Mouse (Mus musculus): ENCODE results near the gene Lrrk1.

DNA sequence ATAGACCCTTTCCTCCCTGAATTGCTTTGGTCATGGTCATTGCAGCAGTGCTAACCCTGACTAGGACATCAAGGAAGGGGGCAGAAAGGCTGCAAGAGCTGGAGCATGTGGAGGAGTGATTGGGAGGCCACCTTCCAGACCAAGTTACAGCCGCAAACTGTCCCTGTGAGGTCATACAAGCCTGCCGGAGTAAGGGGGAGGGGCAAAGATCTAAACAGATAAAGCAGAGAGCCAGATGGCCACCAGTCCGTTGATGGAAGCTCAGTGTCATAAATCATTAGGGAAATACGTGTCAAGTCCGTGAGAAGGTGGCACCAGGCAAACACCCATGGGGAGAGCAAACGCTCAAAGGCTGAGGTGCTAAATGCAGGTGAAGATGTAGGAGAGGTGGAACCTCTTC, 173.7 kb downstream of the Lrrk1 start:
- TF ChIP-seq CTCF (IDR thresholded peaks at IDR 0.05; ENCODE audit: insufficient read depth, low read length) (no peak), POLR2A (IDR thresholded peaks at IDR 0.05; ENCODE audit: borderline replicate concordance, extremely low read depth, low read depth, low read length) (no peak)
